Mouse (Mus musculus) ES-E14 (cell line): ENCODE data around the gene Tle2. TPM values are rescaled to one million over a fixed set of nuclear protein-coding genes. Genes with fewer than 3 reads are reported as not detected.

Source experiments
- DNase-seq: peaks from one replicate; pipeline ENCODE4 v3.0.0-alpha.2; 2013; ENCODE audit warnings: low read depth, low spot score
- H3K27ac ChIP-seq: 2 replicates; pipeline ENCODE4 v1.5.1; 2012; ENCODE audit warnings: low read depth, mild to moderate bottlenecking, low read length, moderate library complexity, mixed read lengths; ENCODE audit not compliant: poor library complexity, insufficient read depth, severe bottlenecking
- H3K36me3 ChIP-seq: 2 replicates; pipeline ENCODE4 v1.6.1; 2012; ENCODE audit warnings: mild to moderate bottlenecking, low read length, moderate library complexity, mixed read lengths; ENCODE audit not compliant: control insufficient read depth, poor library complexity, insufficient read depth, severe bottlenecking
- H3K4me1 ChIP-seq, 2 experiments: fragments of 150-350 bp in 1 of 2; sonication (generic) in 1 of 2; 2 replicates each; pipeline ENCODE4 v1.6.1; 2012; ENCODE audit warnings: low read length in 2 of 2, mild to moderate bottlenecking in 1 of 2, mixed read lengths in 1 of 2; ENCODE audit not compliant: control insufficient read depth in 2 of 2, insufficient read depth in 2 of 2, poor library complexity in 1 of 2
- H3K4me3 ChIP-seq, 2 experiments: fragments of 150-350 bp in 1 of 2; sonication (generic) in 1 of 2; 2 replicates each; pipeline ENCODE4 v1.5.1; 2012; ENCODE audit warnings: low read length in 2 of 2, low read depth in 1 of 2, mild to moderate bottlenecking in 1 of 2, mixed read lengths in 1 of 2; ENCODE audit not compliant: insufficient read depth in 1 of 2, poor library complexity in 1 of 2, severe bottlenecking in 1 of 2
- H3K9ac ChIP-seq: 2 replicates; pipeline ENCODE4 v1.6.1; 2012; ENCODE audit warnings: low read depth, mild to moderate bottlenecking, low read length, mixed read lengths; ENCODE audit not compliant: poor library complexity, insufficient read depth, severe bottlenecking
- H3K9me3 ChIP-seq: fragments of 150-350 bp; sonication (generic); 2 replicates; pipeline ENCODE4 v1.6.1; 2012; ENCODE audit warnings: low read depth, mild to moderate bottlenecking, low read length; ENCODE audit not compliant: control insufficient read depth, insufficient read depth
- CHD2 ChIP-seq: IDR thresholded peaks from 2 replicates; pipeline ENCODE4 v1.6.1; 2014; ENCODE audit warnings: mild to moderate bottlenecking, low read depth, low read length, inconsistent platforms
- HCFC1 ChIP-seq: IDR thresholded peaks from 2 replicates; pipeline ENCODE4 v1.6.1; 2012; ENCODE audit warnings: low read length, inconsistent platforms, borderline replicate concordance; ENCODE audit not compliant: insufficient read depth
- MAFK ChIP-seq: IDR thresholded peaks from 2 replicates; pipeline ENCODE4 v1.6.1; 2014; ENCODE audit warnings: mild to moderate bottlenecking, low read depth, low read length, inconsistent platforms; ENCODE audit not compliant: insufficient read depth
- ZC3H11A ChIP-seq: IDR thresholded peaks from 2 replicates; pipeline ENCODE4 v1.6.1; 2012; ENCODE audit warnings: low read depth, mild to moderate bottlenecking, inconsistent platforms, low read length, borderline replicate concordance
- ZNF384 ChIP-seq: IDR thresholded peaks from 2 replicates; pipeline ENCODE4 v1.6.1; 2012; ENCODE audit warnings: low read depth, low read length, inconsistent platforms
- in situ Hi-C, 2 experiments: fragments of 600-800 bp; cut with MboI; formaldehyde crosslinking; loops; one replicate each; pipeline ENCODE4 v1.15.1; 2025; ENCODE audit warnings: low sequenced_read_pairs in 2 of 2, inconsistent platforms in 1 of 2; ENCODE audit not compliant: unreplicated experiment in 2 of 2
- total RNA-seq: library from RNA; depleted of rRNA; stranded (reverse); fragments of 300-350 nt; gene quantifications from 2 replicates; pipeline ENCODE4 v1.2.3, GENCODE M21; 2012

Gene Tle2
- total RNA-seq, 1 experiment: 2.4 TPM

DNA sequence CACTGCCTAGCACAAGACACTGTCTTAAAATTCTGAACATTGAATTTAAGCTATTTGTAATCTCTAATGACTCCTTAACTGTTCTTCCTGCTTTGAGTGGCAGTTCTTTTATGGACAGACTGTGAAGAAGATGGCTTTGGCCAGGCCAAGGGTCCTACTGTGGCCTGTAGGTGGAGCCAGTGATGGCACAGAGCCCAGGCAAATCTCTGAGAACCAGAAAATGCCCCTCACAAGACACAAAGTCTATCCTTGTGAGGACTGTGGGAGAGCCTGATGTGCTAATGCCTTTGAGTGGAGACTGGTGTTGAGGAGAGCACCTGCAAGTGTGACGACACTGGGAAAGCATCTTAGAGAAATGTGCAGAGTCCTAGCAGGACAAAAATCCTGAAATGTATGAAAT is 33.9 kb downstream of the Tle2 start:
- no peak for TF ChIP-seq CHD2
- TF ChIP-seq ZC3H11A: no peak
- no peak for TF ChIP-seq ZNF384
- TF ChIP-seq MAFK: no peak
- H3K36me3 ChIP-seq: peaks cover 4% of the 10 kb centered on the region; the same call in 1 of the 2 replicates
- H3K27ac ChIP-seq: no peak overlapping the region
- in situ Hi-C loops: no loop called here
- no peak overlapping the region for H3K9ac ChIP-seq
- DNase-seq: no peak
- no peaks in the 10 kb centered on the region for H3K9me3 ChIP-seq
- no peak overlapping the region for H3K4me3 ChIP-seq
- H3K4me1 ChIP-seq: peaks cover 0 to 16% of the 10 kb centered on the region in 2 experiments; a peak in 1 of 4 replicates

DNA sequence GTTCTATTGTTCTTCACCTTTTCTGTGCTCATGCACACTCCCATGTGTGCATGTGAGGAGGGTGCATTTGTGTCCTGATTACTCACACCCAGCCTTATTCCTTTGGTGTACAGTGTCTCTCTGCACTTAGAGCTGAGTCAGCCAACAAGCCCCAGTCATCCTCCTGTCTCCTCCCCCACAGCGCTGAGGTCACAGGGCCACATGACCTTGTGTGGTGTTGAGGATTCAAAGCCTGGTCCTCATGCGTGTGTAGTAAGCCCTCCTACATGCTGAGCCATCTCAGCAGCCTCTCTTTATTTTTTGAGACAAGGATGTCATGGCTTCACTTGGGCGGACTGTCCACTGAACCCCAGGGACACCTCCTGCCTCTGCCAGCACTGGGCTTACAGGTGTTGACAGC is 38.4 kb downstream of the Tle2 start:
- Histone ChIP-seq H3K9me3 (no peaks in the 10 kb centered on the region), H3K9ac (peak overlapping the region; percentile 41; the same call in 1 of the 2 replicates), H3K27ac (no peak overlapping the region), H3K4me1 (peaks cover 7 to 30% of the 10 kb centered on the region in 2 experiments), H3K4me3 (no peak overlapping the region), H3K36me3 (peaks cover 3% of the 10 kb centered on the region; the same call in 1 of the 2 replicates)
- TF ChIP-seq MAFK (peak; percentile 77), HCFC1 (no peak)
- no peak for DNase-seq
- in situ Hi-C loops: no loop called here

DNA sequence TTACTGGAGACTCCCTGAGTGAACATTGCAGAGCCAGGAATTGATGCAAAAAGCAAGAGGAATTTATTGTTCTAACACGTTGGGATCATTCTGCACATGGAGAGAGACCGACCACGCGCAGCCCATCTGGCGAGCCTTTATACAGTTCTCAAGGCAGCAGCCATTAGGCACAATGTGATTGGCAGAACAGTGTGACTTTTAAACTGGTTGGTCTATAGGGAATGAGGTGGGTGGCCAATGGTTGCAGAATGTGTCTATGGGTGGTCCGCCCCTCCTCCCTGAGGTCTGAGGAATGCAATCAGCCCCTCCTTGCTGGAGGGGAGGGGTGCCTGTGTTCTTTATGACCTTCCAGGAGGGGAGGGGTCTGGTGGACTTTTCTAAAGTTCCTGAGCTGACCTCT is 41.1 kb downstream of the Tle2 start:
- TF ChIP-seq CHD2: no peak
- no peak for TF ChIP-seq ZC3H11A
- TF ChIP-seq HCFC1: no peak
- no peak for TF ChIP-seq MAFK
- no peak for TF ChIP-seq ZNF384
- Histone ChIP-seq H3K4me1 (peaks cover 7 to 31% of the 10 kb centered on the region in 2 experiments), H3K9me3 (no peaks in the 10 kb centered on the region), H3K4me3 (peak overlapping the region; percentile 18 to 20; a peak in 2 of 4 replicates), H3K27ac (no peak overlapping the region), H3K36me3 (no peaks in the 10 kb centered on the region), H3K9ac (peak overlapping the region; percentile 18; the same call in 1 of the 2 replicates)
- in situ Hi-C loops: no loop called here
- peak; percentile 67 for DNase-seq

DNA sequence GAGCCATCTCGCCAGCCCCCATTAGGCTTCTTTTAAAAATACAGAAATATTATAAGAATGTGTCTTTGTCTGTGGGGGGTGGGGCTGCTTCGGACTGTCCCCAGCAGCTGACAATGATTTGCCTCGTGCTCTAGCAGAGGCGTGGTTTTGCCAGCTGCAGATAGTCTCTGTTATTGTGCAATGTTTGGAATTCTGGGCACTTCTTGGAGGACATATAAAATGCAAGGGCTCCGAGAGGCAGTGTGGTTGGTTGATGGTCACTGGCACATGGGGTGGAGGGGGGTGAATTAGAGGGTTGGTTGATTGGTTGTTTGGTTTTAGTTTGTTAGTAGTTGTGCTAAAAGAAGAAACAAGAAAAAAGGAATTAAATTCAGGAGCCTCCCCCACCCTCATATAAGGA is 45.6 kb downstream of the Tle2 start:
- H3K9ac ChIP-seq: no peak overlapping the region
- peaks cover 12 to 35% of the 10 kb centered on the region in 2 experiments for H3K4me1 ChIP-seq
- no peak overlapping the region for H3K27ac ChIP-seq
- no peak for DNase-seq
- TF ChIP-seq ZC3H11A (no peak), MAFK (no peak)
- H3K4me3 ChIP-seq: no peak overlapping the region
- in situ Hi-C loops: no loop called here
- peaks cover 10% of the 10 kb centered on the region; the same call in 1 of the 2 replicates for H3K36me3 ChIP-seq
- no peaks in the 10 kb centered on the region for H3K9me3 ChIP-seq

DNA sequence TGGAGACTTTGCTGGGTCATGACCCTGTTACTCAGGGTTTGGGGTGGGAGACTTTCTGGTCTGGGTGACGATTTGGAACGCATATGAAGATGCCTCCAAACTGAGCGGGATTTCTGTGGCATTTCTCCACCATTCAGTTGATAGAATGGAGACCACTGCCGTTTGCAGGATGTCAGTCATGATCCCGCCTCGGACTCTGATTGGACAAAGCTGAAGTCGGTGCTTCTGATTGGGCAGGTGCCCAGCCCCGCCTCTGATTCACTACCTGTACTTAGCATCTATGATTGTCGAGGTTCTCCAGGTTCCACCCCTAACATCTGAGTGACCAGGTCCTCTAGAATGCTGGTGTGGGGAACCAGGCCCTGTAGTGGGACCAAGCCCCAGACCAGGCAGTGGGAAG is 46.4 kb downstream of the Tle2 start:
- DNase-seq: no peak
- no peak for TF ChIP-seq HCFC1
- peak; percentile 44; the same call in 1 of the 2 replicates for TF ChIP-seq CHD2
- no peak for TF ChIP-seq ZC3H11A
- no peak for TF ChIP-seq MAFK
- H3K36me3 ChIP-seq: peaks cover 10% of the 10 kb centered on the region; the same call in 1 of the 2 replicates
- H3K9ac ChIP-seq: no peak overlapping the region
- H3K4me1 ChIP-seq: peaks cover 11 to 37% of the 10 kb centered on the region in 2 experiments
- H3K4me3 ChIP-seq: no peak overlapping the region
- no peak overlapping the region for H3K27ac ChIP-seq
- no peaks in the 10 kb centered on the region for H3K9me3 ChIP-seq
- in situ Hi-C loops: no loop called here
